Mouse (Mus musculus) embryo, embryonic 10 days (tissue): ENCODE results near the gene Naa38.

ENCODE experiments used
- DNase-seq: peaks from one replicate; pipeline ENCODE4 v3.0.0-alpha.2; 2015; ENCODE audit warnings: low spot score

The Naa38 gene

GRCm38 (mm10) chr11:69415327-69415667 is 20.0 kb downstream of the Naa38 start:
- DNase-seq, result peak; percentile 69

GRCm38 (mm10) chr11:69415668-69416451 is 20.6 kb downstream of the Naa38 start:
- peak; percentile 75 for DNase-seq

DNA sequence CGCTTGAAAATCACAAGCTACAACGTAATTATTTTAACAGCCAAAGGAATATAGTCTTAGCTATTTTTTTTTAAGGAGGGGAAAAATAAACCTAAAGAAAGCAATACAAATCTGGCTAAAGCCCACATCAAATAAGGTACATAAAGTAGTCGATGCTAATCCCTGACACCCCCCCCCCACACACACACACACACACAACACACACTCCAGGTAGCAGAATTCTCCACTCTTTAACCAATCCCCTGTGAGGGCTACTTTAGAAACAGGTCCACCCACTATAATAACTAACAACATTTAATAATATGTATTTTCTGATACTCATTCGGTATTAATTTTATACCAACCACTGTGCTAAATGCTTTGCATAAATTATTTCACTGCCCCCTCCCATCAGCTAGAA is 21.2 kb downstream of the Naa38 start:
- DNase-seq, result no peak

DNA sequence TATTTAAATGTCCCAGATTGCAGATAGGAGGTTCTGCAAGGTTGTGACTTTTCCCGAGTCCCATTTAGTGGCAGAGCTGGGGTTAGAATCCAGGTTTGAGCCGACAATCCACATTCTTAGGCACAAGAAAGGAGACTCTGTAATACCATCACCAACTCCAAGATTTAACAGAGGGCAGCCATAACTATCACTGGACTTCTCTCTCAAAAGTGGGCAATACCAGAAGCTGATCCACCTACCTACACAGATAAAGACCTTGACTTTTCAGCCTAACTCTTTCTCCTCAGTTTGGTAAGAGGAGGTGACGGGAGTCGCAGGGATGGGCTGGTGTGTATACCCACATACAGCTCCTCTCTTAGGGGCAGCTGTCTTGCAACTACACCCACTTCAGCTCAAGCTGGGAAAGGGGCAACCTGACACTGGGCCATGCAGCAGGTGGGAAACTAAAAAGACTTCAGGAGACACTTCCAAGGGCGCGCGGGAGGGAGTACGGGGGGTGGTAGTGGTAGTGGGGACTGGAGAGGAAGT is 21.7 kb downstream of the Naa38 start:
- peak; percentile 36 for DNase-seq

DNA sequence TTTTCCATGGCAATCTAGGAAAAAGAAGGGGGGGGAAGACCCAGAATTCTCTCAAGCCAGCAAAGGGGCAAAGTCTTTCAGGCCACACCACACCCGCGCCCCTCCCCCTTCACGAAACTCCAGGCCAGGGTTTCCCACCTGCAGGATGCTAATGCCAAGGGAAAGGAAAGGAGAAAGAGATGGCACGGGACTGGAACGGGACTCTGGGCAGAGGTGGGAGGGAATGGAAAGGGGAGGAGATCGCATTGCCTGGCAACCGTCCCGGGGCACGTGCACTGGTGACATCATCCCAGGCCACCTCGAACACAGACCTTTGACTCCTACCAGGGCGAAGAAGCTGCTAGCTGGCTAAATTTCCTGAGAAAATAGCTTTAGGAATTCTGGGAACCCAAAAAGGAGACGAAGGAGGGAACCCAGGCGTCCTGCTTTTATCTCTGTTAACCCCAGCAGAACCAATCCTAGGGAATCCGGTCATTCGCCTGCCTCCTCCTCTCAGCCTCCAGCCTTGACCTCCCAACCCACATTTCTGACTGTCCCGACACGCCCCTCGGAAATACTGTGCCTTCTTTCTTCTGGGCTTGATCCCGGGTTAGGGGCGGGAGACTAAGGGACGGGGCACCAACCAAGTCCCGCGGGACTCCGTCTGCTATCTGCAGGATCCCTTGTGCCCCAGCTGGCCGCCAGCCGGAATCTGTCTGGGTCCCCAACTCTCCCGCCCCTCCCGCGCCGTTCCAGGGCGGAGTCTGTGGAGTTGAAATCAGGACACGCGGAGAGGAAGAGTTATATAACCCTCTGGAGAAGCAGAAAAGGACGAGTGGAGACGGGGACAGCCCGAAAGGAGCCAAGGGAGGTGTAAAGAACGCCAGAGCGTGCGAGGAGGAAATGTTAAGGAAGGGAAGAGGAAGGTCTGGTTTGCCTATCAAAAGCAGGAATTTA is 22.4 kb downstream of the Naa38 start:
- peak; percentile 98 for DNase-seq

- DNase-seq, result peak; percentile 98
These were observed 23.5 kb downstream of the Naa38 start for GRCm38 (mm10) chr11:69418481-69419442.

- DNase-seq, result peak; percentile 69
These were observed 24.1 kb downstream of the Naa38 start for GRCm38 (mm10) chr11:69419443-69419812.

DNA sequence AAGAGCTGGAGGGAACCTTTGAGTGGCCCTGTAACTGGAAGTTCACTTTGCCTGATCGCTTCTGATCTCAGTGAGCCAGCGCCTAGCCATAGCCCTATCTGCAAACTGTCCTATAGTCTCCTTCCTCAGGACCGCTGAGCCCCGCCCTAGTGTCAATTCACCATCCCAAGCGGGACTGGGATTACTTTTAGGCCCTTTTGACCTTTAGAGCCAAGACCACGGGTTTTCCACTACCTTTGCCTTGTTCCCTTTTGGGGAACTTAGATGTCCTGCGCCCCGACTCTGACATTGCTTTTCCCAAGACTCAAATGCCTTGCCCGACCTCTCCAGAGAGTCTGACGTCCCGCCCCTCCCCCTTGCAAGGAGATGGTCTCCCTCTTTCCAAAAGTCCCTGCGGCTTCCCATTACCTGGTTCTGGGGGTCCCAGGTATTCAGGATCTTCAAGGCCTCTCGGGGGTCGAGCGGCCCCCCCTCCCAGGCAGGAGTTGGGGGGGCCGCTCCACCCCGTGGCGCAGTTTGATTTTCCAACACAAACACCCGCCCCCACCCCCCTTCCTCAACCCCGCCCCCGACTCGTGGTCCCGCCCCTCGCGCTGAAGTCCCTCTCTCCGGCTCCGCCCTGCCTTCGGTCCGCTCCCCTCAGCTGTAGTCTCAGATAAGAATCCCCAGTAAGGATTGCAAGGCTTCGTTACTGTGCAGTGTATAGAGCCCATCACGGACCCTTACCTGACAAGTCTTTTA is 24.7 kb downstream of the Naa38 start:
- peak; percentile 66 for DNase-seq

- no peak for DNase-seq
These were observed 25.3 kb downstream of the Naa38 start for GRCm38 (mm10) chr11:69420554-69421000.

DNA sequence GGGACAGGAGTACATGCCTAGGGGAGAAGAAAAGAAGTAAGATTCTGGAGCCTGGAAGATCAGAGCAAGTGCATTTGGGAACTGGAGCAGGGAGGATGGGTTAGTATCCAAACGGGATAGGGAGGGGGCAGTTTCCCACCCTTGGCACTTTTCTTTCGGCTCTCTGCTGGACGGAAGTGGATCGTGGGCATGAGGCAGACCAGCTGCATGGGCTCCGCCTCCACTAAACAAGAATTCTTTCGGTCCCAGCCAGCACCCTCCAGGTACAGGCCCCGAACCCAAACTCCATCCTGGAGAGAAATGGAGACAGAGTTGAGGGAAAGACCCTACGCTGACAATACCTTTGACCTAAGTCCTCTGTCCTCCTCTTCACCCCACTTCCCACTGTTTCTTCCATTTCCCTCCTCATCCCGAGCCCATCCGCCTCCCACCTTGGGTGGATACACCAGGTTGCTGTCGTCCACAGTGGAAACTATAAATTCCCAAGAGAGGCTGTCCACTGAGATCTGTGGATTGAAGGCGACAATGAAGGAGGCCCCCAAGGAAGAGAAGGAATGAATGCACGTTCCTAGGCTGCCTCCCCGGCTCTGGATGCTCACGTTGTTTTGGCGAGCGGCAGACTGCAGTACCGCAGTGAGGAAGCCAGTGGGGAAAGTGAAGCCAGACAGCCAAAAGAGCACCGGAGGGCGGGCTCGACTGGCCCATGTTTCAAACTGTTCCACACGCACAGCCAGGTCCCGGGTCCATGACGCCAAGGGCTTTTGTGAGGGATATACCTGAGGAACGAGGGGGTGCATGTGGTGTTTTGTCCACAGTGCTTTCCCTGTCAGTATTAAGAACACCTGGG is 26.1 kb downstream of the Naa38 start:
- peak; percentile 48 for DNase-seq

- DNase-seq, result no peak
These were observed 27.6 kb downstream of the Naa38 start for GRCm38 (mm10) chr11:69422842-69423241.

GRCm38 (mm10) chr11:69423885-69424284 is 28.6 kb downstream of the Naa38 start:
- DNase-seq, result no peak

DNA sequence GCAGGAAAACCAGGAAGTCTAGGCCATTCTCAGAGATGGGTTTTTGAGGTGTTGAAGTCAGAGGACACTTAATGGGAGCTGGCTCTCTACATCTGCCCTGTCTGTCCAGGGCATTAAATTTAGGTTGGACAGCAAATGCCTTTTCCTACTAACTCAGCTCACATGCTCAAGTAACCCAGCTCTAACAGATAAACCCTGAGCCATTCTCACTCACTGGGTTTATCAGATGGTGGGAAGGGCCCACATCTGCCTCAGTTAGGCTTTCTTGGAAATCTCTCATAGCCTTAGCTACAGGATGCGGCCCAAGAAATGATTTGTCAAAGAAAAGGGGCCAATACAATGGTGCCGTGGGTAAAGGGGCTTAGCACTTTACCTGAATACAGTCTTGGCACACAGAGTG is 31.0 kb downstream of the Naa38 start:
- DNase-seq, result no peak

DNA sequence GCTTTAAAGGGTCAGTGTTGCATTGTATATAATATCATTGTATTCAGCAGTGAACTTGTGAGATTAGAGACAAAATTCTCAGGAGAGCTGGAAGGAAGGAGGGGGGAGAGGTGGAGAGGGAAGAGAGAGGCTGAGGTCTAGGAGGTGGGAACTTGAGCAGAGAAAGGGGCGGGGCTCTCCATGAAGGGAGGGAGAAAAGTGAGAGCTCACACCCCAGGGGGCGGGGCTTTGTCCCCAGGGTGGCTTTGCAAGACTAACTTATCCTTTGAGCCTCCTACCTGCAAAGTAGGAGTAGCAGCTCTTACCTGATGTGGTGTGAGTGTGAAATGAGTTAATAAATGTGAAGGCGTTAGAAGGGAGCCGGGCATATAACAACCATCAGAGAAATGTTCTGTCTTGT is 33.5 kb downstream of the Naa38 start:
- peak; percentile 42 for DNase-seq

DNA sequence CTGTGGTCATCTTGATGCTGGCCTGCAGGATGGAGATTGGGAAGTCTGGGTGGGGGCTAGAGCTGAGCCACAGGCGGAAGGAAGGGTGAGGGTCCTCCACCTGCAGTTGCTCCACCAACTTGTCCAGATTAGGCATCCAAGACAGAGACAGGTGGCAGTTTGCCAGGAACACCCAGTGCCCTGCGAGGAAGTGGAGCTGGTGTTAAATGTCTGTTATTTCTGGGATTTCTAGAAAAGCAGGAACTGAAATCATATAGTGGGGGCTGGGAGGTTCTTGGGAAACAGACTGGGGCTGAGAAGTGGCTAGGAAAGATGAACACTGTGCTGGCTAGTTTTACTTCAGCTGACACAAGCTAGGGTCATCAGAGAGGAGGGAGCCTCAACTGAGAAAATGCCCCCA is 34.0 kb downstream of the Naa38 start:
- no peak for DNase-seq

DNA sequence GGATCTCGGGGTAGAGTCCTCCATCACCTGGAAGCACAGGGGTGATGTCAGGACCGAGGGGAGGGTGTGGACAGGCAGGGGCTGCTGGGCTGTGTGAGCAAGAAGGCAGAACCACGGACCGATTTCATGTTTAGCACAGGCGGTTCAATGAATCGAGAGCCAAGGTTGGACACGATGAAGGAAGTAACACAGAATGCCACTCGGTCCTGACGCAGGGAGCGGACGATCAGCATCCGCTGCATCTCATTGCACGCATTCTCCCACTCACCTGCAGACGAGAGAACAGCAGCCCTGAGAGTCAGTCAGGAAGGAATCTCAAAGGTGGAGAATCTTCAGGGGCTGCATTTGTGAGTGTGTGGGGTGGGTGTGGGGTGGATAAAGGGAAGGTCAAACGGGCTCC is 35.3 kb downstream of the Naa38 start:
- no peak for DNase-seq

GRCm38 (mm10) chr11:69431829-69432639 is 36.7 kb downstream of the Naa38 start:
- DNase-seq, result peak; percentile 92

DNA sequence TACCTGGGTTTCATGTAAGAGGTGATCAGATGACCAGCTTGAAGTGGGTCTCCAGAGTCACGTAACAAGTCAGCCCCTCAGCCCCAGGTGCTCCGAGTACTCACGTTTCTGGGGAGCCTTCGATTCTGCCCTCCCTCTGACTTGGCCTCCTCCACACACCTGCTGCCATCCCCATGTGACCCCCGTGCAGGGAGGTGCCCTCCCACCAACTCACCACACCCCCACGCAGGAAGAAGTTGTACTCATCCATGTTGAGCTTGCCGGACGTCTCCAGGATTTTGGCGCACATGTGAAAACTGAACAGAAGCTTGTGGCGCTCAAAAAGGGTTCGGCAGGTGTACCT is 37.3 kb downstream of the Naa38 start:
- no peak for DNase-seq

GRCm38 (mm10) chr11:69433189-69433588 is 37.9 kb downstream of the Naa38 start:
- no peak for DNase-seq
